Mouse (Mus musculus): ENCODE measurements at regions not wholly inside any gene's neighbourhood (a gene's known extent, or its start where the extent isn't known, plus 50 kb on each side); places are given as distances from the start of the nearest gene placed in this dataset.

DNA sequence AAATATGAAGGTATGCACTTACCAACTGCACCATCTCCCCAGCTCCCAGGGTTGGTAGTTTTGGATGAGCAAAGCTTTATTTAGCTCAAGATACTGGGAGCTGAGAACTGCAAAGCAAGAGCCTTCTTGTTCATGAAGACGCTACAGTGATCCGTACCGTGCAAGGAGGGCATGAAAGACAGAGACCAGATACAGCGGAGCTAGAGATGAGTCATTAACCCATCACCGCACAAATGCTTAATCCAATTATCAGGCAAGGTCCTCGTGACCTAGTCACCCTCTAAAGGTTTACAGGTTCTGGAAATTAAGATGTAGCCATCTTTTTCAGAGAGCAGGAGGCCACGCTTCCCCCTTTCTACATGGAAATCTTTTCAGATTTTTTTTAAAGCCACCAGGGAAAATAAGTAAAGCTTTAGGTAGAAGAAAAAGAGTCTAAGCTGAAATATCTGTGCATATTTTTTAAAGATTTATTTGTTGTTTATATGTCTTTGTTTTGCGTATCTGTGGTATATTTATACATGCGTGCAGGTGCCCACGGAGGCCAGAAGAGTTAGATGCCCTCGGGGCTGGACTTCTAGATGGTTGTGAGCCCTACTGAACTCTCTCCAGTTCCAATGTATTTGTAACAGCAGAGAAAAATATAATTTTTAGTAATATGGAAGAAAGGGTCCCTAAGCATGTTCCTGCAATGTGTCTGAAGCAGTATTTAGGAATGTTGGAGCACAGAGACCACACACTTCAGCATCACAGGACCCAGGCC, 200.0 kb upstream of the Klf3 start:
- no peak for DNase-seq (ENCODE audit: low spot score in 2 of 2)

DNA sequence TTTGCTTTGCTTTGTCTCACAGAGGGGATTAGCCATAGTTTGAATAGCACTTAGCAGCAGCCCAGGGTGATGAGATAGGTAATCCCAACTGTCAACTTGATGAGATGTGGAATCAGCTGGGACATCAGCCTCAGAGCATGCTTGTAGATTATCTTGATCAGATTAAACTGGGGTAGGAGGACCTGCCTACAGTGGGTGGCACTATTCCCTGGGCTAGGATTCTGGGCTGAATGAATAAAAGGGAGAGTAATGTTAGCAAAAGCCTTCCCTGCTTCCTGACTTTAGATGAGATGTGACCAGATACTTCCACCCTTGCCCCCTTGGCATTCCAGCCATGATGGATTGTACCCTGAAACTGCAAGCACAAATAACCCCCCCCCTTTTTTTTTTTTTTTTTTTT, 198.0 kb upstream of the Klf3 start:
- DNase-seq (ENCODE audit: low spot score in 2 of 2): no peak

DNA sequence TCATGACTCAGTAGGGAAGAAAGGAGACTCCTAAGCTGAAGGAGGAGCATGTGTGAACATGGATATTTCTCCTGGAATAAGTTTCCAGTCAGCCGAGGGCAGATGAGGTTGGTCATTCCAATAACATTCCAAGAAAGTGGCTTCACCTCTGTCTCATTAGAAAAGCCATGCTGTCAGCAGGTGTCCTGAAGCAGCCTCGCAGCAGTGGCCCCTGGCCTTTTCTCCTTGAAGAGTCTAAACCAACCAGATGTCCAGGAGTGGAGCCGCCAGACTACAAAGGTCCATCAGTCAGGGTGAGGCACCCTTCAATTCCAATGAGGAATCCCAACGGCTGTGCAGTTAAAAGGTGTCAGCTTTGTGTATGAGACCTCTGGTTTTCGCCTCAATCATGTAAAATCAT, 197.2 kb upstream of the Klf3 start:
- no peak for DNase-seq (ENCODE audit: low spot score in 2 of 2)

DNA sequence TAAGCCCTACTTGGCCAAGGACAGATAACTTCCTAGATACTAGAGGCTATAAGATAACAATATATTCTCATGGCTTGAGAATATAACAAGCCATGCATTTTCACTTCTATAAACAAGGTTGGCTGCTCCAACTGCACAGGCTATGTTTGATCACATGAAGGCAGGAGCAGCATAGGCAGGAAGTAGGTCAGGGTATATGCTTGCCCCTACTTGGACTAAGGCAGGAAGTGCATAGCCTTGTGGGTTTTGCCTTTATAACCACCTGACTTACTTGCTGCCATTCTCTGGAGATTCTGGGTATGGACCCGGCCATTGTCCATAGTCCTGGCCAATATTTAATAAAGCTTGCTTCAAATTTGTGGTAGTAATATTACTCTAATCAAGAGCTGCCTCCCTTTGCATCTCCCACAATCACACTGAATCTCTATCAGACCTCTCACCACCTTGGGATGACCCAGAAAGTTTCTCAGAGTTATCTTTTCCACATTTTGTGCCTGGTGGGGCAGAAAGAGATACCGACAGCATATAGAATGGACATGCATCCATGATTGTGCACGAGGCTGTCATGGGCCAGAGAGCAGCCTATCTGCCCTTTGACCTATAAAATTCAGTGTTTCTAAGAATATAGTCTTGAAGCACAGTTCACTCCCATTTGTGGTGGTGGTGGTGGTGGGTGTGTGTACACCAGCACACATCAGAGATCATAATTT, 193.7 kb upstream of the Klf3 start:
- no peak for DNase-seq (ENCODE audit: low spot score in 2 of 2)

DNA sequence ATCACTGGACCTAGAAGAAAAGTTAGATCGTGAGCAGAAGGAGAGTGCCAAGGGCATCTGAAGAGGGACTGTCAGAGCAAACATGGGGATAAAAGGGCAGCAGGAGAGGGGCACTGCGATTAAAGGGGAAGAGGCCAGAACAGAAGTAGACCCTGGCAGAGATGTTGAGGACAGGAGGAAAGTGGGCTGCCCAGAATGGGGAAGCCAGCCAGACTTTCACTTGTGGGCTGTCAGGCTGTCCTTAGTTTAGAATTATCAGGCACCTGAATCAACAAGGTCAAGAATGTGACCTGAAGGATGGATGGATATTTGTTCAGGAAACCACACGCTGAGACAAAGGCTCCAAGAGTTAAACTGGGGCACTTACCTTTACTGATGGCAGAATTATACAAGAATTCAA, 193.0 kb upstream of the Klf3 start:
- no peak for DNase-seq (ENCODE audit: low spot score in 2 of 2)

DNA sequence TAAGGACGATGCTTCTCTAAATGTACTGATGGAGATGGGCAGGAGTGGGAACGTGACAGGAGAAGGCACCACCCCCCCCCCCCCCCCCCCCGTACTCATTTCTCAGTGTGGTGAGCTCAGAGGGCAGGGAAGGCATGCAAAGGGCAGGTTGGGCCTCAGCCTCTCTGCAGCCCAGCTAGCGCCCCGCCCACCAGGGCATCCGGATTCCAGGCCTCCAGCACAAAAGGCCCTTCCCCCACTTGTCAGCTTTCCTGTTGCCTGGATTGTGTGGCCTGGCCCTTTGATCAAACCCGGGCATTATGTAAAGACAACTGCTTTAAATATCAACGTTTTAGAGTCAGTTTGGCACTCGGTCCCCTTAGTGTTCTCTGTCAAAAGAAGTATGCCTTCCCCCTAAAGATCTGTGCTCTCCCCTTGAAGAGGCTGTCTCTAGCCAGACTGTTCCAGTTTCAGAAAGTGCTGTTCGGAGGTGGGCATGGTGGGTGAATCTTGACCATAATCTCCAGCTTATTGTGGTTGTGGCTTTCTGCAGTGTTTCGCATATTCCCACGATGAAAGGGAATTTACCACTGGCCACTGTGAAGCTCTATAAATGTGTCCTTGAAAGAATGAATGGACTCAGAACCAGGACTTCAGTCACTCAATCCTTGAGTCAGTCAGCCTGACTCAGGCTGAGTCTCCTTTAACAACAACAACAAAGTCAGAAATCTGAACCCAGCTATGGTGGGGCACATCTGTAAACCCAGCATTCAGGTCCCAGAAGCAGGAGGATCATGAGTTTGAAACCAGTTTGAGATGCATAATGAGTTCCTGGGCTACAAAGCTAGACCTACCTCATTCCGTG, 192.4 kb upstream of the Klf3 start:
- peak in 1 of 2 experiments; percentile 51 for DNase-seq (ENCODE audit: low spot score in 2 of 2)

DNA sequence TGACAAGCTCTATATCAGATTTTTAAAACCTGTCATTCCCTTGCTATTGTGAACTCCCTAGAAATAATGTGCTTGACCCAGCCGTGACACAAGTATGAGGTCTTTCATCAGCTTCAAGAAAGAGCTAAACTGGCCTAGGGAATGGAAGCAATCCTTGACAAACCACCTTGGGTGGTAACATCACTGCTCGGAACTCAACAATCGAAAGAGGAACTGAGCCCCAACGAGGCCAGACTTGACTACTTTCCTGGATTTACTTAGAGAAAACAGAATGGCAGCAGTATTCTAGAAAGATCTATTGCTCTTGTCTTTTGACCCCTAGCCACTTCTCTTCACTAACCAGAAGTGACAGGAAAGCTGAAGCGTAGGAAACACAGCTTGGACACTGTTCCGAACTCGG, 191.2 kb upstream of the Klf3 start:
- no peak for DNase-seq (ENCODE audit: low spot score in 2 of 2)

DNA sequence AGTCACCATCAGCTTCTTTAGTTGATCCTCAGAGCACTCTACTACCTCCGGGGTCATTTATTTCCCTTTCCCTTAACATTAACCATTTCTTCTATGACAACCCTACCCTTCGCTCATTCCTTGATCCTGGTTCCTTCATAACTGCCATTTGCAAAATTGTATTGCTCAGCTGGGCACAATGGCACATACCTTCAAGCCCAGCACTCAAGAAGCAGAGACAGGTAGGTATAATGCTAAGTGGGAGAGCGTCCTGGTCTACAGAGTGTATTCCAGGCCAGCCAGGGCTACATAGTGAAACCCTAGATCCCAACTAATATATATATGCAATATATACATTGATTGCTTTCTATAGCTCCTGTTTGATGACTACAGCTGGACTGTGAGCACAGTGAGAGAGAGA, 189.5 kb upstream of the Klf3 start:
- DNase-seq (ENCODE audit: low spot score in 2 of 2): no peak

DNA sequence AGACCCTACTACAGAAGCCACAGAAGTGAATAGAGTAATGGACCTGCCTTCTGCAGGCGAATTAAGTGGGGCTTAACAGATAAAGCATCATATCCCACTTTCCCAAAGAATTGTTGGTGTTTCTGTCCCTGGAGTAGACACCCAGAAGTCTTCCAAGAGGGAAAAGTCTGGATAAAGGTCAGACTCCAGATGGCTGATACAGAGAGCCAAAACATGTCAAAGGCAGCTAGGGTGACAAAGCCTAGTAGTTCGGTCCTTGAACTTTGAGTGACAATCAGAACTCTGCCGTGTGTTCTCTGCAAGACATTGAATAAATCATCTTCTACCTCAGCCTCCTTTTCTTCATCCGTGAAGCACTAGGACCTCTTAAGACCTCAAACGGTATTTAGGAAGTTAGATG, 185.1 kb upstream of the Klf3 start:
- no peak for DNase-seq (ENCODE audit: low spot score in 2 of 2)

DNA sequence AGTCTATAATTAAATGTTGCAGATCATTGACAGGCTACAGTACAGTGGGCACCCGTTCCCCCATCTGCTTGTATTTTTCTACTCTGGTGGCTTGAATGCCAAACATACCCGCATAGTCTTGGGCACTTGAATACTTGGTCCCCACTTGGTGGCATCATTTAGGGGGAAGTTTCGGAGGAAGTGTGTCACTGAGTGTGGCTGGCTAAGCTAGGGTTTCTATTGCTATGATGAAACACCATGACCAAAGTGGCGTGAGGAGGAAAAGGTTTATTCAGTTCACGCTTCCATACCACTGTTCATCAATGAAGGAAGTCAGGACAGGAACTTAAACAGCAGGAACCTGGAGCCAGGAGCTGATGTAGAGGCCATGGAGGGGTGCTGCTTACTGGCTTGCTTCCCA, 183.4 kb upstream of the Klf3 start:
- DNase-seq (ENCODE audit: low spot score in 2 of 2): no peak

DNA sequence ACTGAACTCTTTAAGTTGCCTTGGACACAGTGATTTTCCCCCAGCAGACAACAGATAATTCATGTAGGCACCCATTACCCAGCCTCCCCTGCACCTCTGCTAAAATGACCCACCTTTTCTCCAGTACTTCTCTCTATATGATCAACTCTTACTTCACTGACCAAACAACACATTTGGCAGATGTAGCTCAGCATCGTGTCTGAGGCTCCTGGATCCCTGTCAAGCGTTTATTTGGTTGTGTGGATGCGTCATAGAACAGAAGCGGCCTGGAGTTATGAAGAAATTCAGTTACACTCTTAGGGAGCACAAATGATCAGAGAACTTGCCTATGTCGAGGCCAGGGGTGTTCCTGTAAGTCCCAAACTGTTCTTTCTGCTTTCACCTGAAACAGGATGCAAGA, 182.5 kb upstream of the Klf3 start:
- no peak for DNase-seq (ENCODE audit: low spot score in 2 of 2)

DNA sequence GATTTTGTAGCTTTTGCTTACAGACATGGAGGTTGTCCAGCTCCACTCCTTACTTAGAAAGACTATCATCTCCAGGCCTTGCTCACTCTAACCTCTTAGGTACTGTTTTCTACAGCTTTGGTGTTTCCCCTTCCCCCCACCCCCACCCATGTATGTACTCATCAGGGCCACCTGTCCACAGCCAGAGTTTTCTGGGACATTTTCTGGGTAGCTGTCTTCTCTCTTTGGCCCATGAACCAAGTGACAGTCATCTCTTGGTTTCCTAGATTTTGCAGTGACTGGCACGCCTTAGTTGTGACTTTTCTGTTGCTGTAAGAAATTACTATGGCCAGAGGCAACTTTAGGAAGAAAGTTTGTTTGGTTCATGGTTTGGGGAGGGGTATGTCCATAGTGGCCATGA, 181.8 kb upstream of the Klf3 start:
- no peak for DNase-seq (ENCODE audit: low spot score in 2 of 2)

DNA sequence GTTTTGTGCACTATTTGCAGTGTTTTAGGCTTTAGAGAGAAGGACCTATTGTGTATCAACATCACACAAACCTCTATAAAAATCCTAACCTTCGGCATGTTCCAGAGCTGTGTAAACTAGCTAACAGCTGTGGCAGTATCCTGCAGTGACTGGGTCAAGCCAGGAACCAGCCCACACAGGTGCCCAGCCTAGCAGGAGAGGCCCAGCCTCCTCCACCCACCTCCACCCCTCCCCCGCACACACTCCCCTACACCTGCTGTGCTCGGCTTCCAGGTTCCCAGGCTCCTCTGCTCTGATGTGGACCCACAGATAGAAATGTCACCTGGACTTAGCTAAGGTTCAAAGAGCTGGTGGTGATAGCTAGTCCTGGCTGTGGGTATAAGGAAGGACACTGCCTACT, 179.5 kb upstream of the Klf3 start:
- DNase-seq (ENCODE audit: low spot score in 2 of 2): no peak

DNA sequence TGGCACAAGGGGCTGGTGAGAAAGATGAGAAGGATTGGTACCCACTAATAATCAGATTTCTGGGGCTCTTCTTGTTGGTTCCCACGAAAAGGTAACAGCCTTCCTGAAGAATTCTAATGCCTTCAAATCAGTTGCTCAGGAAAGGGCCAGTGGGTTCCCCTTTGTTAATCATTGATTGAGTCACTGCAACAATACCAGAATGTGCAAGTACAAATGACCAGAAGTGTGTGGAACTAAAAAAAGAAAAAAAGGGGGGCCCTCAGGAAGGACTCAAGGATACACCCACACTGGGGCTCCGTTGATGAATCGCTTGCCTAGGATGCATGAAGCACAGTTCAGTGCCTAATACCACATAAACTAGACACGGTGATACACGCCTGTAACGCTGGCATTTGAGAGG, 179.0 kb upstream of the Klf3 start:
- no peak for DNase-seq (ENCODE audit: low spot score in 2 of 2)

DNA sequence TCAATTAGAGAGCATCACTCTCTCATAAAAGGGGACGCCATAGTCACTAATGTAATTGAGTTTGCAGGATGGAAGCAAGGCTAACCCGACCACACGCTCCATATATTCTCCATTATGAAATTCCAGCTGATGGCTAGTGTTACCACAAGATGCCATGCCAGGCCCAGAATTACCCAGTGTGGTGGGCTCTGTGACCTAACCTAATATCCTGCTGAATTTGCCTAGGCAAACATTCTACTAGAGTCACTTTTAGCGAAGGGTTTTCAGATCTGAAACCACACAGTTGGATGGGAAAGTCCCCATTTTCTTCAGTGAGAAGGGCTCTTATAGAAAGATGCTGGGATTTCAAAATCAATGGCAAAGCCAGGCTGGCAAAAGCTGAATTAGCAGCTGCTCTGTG, 177.8 kb upstream of the Klf3 start:
- no peak for DNase-seq (ENCODE audit: low spot score in 2 of 2)

DNA sequence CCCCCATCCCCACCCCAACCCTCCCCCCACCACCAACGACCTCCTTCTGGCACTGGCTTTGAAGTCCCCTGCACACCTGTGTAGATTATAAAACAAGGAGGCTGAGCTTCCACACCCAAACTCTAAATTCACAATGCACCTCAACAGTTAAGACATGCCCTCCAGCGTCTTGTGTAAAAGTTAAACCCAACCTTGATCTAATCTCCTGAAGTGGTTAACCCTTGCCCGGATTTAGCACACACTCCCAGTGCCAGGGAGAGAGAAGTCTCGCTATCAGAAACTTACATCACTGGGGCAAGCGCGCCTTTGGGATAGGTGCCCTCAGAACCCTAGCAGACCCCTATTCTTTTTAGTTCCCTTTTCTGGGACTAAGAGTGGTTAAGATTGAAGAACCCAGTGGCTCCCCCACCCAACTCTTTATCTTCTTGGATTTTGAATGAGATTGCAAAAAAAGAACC, 177.3 kb upstream of the Klf3 start:
- no peak for DNase-seq (ENCODE audit: low spot score in 2 of 2)

DNA sequence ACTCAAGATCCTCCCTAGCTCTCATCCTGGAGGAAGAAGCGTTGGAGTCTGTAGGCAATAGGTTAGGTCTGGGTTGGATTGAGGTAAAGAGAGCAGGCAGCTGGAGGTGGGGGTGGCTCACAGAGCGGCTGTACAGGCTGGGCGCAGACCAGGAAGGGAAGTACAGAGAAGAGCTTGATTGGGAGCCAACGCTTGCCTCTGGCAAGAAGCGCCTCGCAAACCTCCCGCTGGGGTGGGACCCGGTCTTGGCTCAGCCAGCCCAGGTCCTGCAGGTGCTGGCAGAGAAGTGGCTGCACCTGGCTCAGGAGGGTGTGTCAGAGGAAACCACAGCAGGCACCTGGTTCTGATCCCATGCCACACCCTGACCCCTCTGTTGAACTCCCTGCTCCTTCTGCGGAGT, 176.8 kb upstream of the Klf3 start:
- DNase-seq (ENCODE audit: low spot score in 2 of 2): peak in 1 of 2 experiments; percentile 47

DNA sequence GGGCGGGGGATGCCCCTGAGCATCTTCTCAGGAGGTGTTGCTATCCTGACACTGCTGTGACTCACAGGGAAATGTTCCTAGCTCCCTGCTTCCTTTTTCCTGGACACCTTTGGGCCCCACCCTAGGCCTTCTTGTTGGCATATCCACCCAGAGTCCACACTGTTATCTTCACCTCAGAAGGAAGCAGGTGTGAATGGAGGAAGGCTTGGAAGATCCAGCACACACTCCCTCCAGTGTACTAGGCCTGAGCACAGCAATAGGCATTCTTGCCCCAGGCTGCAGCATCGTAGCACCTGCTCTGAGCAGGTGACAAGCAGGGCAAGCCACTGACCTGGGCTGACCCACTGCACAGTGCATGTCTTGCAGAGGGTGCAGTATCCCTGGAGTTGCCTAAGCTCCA, 172.6 kb upstream of the Klf3 start:
- no peak for DNase-seq (ENCODE audit: low spot score in 2 of 2)

DNA sequence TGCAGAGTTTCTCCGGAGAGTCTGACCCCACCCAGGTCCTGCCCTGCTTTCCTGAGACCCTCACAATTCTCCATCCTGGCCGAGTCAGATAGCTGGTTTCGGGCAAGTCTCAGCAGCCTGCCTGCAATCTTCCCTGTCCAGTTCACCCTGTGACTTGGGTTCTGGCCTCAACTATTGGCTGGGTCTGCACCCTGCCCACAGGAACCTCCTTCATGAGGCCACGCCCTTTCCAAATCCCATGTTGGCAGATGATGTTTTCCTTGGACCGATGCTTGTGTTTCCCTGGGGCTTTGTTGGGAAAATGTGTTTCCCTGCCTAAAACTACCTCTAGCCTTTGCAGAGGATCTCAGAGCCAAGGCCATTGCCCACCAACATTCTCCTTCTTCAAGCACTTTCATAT, 171.0 kb upstream of the Klf3 start:
- DNase-seq (ENCODE audit: low spot score in 2 of 2): no peak

DNA sequence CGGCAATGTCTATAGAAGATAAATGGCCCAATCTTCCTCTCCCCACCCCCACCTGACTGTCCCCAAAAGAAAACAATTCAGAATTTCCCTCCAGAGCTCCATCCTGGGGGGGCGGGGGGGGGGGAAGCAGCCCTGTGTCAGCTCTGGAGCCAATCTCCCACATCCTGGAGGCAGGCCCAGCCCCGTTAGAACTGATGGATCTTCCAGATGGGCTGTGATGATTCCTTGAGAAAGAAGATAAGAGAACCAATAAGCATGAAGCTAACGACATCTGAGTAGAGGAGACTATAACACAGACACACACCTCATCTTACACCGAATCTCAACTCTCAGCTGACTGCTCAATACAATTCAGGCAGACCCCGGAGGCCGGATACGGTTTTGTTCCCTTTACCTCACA, 169.2 kb upstream of the Klf3 start:
- no peak for DNase-seq (ENCODE audit: low spot score in 2 of 2)

DNA sequence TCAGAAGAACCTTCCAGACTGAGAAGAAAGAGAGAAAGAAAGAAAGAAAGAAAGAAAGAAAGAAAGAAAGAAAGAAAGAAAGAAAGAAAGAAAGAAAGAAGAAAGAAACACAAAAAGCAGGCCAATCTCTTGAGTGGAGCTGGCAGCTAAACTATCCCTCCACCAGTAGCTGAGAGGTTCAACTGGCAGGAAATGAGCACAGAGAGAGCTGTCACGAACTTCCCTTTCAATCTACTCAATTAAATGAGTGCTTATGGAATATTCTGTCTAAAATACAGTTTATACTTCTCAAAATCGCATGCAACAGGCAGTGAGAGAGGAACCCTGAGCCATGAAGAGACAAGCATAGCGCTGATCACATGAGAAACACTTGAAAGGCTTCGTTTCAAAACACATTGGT, 168.5 kb upstream of the Klf3 start:
- no peak for DNase-seq (ENCODE audit: low spot score in 2 of 2)

DNA sequence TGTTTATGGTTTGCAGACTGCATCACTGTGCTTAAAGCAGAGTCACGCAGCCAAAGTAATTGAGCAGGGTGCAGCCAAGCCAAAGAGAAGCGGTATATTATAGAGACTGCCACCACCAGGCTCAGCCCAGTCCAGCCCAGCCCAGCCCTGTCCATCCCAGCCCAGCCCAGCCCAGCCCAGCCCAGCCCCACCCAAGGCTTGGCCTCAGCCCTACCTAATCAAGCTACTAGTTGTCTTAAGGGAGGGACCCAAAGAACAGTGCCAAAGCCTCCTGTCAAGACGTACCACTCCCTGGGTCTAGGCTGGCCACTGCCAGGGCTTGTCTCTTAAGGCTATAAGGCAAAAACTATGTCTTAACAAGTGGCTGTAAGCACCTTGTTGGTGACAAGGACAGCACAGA, 166.9 kb upstream of the Klf3 start:
- DNase-seq (ENCODE audit: low spot score in 2 of 2): no peak
